Mouse (Mus musculus) monocyte, adult 2 months (primary cell): ENCODE measurements around the gene Smc6.

Source experiments
- DNase-seq, 2 experiments: peaks; one replicate each; pipeline ENCODE4 v3.0.0; 2022; ENCODE audit warnings: low spot score in 2 of 2, low read depth in 1 of 2

The Smc6 gene

DNA sequence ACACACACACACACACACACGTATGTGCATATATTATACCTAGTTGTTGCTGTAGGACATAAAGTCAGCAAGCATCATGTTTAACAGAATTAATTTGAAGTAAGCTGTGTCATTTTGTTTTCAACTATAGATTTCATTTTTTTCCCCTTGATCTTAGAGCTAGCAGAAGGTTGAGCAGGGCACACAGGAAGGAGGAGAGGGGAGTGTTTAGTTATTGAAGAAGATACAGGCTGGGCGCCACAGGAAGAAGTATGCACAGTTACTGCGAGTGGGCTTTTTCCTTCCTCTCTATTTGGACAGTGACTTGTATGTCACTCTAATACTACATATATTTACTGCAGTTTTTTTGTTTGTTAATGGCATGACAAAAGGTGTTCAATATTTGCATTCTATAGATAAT, 14.2 kb downstream of the Smc6 start:
- no peak for DNase-seq

DNA sequence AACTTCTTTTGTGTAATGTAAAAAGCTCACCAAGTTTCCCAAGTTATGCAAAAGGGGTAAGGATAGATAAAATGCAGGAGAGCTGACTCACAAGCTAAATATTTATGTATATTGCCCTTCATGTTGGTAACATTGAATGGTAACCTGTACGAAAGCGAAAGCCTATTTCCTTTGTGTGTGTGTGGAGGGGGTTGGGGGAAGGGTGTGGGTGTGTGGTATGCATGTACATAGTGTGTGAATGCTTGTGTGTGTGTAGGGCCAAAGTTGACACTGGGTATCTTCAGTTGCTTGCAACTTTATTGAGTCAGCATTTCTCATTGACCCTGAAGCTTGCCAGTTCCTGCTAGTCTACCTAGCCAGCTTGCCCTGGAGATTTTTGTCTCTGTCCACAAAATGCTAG, 15.9 kb downstream of the Smc6 start:
- no peak for DNase-seq

GRCm38 (mm10) chr12:11286382-11286781, 20.7 kb downstream of the Smc6 start:
- DNase-seq: no peak

DNA sequence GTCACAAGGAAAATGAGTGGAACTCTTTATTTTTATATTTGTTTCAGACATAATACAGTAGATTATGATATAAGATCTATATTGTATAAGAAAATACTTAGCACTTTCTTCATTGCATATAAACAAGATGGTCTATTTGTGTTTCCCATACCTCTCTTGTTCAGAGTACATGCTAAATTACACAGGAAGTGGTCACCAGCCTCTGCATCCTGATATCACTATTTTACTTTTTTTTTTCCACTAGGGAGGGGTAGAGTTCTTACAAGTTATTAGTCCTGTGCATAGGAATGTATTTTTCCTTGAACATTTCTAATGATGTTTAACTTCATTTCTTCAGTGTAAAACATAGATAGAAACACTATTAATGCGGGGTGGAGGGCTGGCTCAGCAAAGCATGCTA, 35.2 kb downstream of the Smc6 start:
- DNase-seq: no peak

GRCm38 (mm10) chr12:11306753-11307645, 41.3 kb downstream of the Smc6 start:
- DNase-seq: no peak

GRCm38 (mm10) chr12:11311106-11311505, 45.4 kb downstream of the Smc6 start:
- no peak for DNase-seq

DNA sequence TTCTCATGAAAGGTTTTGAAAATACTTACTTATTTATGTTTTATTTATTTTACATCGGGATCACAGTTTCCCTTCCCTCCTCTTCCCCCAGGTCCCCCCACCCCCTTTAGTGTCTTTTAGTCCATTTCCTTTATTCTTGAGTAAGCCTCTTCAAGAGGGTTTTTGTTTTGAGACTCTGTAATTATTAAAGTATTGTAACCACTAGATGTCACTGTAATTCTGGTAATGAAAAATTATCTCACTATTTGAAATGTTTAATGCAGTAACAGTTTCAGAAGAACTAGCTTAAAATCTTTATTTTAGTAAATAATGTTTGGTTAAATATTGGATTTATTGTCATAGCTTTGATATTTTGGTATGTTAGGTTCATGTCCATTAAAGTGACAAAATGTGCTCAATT, 48.2 kb downstream of the Smc6 start:
- no peak for DNase-seq

GRCm38 (mm10) chr12:11317671-11318070, 52.0 kb downstream of the Smc6 start:
- no peak for DNase-seq

- peak in 1 of 2 experiments; percentile 5 for DNase-seq
Observed at GRCm38 (mm10) chr12:11324480-11324879, 58.8 kb downstream of the Smc6 start.

- DNase-seq: no peak
Observed at GRCm38 (mm10) chr12:11326483-11326882, 60.8 kb downstream of the Smc6 start.

- DNase-seq: no peak
Observed at GRCm38 (mm10) chr12:11336845-11337244, 71.2 kb downstream of the Smc6 start.

DNA sequence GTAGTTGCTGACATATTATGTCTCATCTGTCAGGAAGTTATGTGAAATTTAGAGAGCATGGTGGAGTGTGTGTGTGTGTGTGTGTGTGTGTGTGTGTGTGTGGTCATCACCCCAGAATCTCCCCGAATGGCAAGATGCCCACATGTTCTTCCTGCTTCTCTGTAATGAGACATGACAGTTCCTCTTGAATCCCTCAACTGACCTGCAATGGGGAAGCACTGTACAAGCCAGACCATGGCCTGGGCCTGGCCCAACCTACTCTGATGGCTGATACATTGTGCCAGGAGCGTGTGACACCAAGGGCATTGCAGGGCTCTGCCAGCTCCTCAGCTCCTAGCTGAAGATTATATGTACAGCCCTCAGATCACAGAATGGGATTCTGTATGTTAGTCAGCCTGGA, 72.6 kb downstream of the Smc6 start:
- DNase-seq: peak in 1 of 2 experiments; percentile 5

DNA sequence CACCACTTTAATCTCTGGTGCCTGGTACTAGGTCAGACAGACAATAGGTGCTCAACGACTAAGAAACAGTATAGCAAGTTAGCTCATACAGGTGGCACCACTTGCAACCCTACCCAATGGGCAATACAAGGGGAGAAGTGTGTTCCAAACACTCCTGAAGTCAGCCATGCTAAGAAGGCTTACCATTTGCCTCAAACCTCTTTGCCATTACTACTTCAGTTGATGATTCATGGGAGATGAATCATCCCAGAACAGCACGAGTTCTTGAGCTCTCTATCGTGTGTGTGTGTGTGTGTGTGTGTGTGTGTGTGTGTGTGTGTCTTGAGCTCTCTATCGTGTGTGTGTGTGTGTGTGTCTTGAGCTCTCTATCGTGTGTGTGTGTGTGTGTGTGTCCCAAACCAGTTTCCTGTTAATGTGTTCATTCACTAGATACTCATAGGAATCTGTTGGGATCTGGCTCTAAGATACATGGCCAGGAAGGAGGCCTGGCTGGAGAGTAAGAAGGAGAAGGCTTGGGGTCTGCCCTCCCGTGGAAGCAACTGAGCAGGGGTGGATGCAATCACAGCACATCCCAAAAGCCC, 76.4 kb downstream of the Smc6 start:
- no peak for DNase-seq

DNA sequence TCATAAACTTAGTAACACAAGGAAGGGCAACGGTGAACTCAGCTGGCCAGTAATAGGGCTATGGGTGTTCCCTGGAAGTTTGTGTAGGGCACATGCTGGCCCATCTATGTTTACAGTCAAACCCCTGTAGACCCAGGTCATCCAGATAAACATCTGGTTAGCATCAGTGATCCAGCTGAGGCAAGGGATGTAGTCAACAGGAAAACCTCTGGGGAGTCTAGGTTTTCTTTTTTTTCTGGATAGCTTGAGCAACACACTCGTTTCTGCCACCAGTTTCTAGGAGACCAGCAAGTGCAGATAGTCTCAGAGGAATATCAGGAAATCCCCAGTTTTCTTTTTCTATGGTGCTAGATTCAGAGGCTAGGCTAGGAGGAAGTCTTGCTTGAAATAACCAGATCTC, 80.3 kb downstream of the Smc6 start:
- DNase-seq: no peak

- no peak for DNase-seq
Observed at GRCm38 (mm10) chr12:11348423-11348822, 82.7 kb downstream of the Smc6 start.

GRCm38 (mm10) chr12:11349870-11350269, 84.2 kb downstream of the Smc6 start:
- no peak for DNase-seq

DNA sequence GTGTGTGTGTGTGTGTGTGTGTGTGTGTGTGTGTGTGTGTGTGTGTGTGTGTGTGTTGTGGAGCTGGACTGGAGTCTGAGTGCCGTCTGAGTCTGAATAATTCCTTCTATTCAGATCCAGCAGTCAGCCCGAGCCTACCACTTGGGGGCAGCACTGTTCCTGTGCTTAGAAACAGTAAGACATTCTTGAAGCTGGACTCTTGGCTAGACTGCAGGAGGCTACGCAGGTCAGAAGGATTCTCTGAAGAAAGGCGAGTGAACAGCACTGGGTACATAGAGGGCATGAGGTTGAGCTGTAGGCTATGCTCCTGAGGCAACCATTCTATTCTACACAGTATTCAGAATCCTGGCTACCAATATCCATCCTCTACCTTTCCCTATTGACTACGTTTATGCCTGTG, 85.2 kb downstream of the Smc6 start:
- no peak for DNase-seq

- DNase-seq: no peak
Observed at GRCm38 (mm10) chr12:11362435-11362834, 96.7 kb downstream of the Smc6 start.

DNA sequence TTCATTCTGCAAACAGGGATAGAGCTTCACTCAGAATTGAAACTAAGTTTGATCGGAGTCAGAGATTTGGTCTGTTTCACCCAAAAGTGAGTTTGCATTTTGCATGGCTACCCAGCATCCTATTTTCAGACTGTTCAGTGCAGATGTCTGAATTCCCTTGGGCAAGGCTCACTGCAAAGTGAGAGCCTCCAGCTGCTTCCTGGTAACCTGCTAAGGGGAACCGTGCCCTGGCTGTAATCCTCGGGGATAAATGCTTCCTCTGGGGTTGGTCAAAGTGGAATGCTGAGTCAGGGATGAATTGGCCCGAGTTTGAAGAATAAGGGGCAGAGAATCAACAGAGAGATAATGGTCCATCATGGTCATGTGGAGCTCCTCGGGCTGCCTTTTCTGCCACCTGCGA, 99.2 kb downstream of the Smc6 start:
- DNase-seq: no peak

DNA sequence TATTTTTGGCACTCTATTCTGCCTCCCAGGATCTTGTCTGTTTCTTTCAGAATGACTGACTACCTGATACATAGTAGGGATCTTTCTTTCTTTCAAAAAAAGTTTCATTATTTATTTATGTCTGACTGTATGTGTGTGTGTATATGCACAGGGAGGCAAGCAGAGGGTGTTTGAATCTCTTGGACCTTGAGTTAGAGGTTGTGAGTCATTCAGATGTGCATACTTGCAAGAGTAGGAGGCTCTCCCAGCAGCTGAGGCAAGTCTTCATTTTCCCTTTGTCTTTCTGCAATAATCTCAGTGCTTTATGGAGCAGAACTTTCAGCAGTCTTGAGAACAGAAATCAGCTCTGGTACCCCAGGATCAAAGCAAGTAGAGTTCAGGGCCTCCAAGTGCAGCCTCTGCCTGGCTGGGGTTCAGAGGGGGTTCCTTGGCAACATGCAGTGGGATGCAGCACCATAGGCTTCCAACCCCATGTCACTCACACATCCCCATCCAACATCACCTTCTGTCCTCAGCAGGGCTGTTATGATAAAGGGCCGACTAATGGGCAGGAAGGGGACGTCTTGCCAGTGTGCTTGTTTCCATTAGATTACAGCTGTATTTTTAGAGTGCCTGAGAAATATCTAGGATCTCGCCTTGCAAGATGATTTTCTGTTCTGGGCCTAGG, 101.5 kb downstream of the Smc6 start:
- DNase-seq: no peak
